Mouse (Mus musculus) brain, embryonic 14.5 days (tissue): ENCODE data around the gene Gosr2.

Source experiments
- CTCF ChIP-seq: fragments of 200-500 bp; IDR thresholded peaks from 2 replicates; pipeline ENCODE4 v1.5.1; 2012; ENCODE audit warnings: inconsistent platforms, mild to moderate bottlenecking, moderate library complexity, borderline replicate concordance; ENCODE audit not compliant: insufficient read depth, insufficient read length; ENCODE audit errors: extremely low read depth
- POLR2A ChIP-seq: fragments of 200-500 bp; IDR thresholded peaks from 2 replicates; pipeline ENCODE4 v1.6.1; 2012; ENCODE audit warnings: mild to moderate bottlenecking, inconsistent platforms, borderline replicate concordance; ENCODE audit not compliant: poor library complexity, insufficient read depth, insufficient read length, severe bottlenecking; ENCODE audit errors: extremely low read depth

GRCm38 (mm10) chr11:103647921-103648620, 49.6 kb downstream of the Gosr2 start:
- TF ChIP-seq POLR2A (no peak), CTCF (no peak)
